Mouse (Mus musculus) splenic B cell, adult 2 months (primary cell): Measurements from ENCODE around the gene Fam193a.

Source experiments
- DNase-seq: peaks from one replicate; pipeline ENCODE4 v3.0.0-alpha.2; 2011; ENCODE audit warnings: low read depth, low spot score
- H3K27me3 ChIP-seq: 2 replicates; pipeline ENCODE4 v1.6.1; 2012; ENCODE audit warnings: mild to moderate bottlenecking, low read length, moderate library complexity, mixed read lengths; ENCODE audit not compliant: control insufficient read depth, poor library complexity, insufficient read depth, severe bottlenecking
- H3K36me3 ChIP-seq: 2 replicates; pipeline ENCODE4 v1.6.1; 2012; ENCODE audit warnings: mild to moderate bottlenecking, low read length, moderate library complexity, mixed read lengths; ENCODE audit not compliant: control insufficient read depth, poor library complexity, insufficient read depth, severe bottlenecking

Gene Fam193a

DNA sequence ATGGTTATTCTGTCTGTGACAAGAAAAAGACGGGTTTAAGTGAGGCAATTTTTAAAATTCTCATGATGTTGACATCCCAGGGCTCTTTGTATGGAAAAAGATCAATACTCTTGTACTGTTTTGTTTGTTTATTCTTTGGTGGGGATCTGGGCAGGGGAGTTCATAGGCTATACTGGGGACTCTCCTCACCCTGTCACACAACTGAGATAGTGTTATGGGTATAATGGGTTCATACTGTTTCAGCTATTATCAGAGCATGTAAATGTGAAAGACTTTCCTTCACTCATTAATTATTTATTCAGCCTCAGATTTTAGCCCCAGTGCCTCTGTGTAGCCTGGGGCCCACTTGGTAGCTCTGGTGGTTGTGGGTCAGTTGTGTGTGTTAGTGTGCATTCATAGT lies 39.3 kb downstream of the Fam193a start:
- DNase-seq: no peak
- no peaks in the 10 kb centered on the region for H3K27me3 ChIP-seq
- H3K36me3 ChIP-seq: 0 out of 2 replicates have a peak, but pooled peaks cover 2% of the 10 kb centered on the region

DNA sequence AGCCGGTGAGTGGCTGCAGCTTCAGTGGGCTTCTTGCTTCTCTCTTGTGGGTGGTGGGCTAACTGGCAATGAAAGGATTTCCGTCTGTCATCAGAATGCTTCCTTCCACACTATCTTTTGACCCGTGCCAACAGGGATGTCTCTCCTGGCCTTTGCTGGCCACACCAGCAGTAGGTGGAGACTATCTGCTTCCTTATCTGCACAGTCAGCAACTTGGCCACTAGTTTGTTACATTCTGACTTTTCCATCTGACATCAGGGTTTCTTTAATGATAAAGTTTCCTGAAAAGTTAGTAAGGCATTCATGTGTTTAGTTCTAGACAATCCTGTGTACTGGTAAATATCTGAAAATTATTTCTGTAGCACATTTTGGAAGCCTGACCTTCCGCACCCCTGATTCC lies 41.1 kb downstream of the Fam193a start:
- no peak for DNase-seq
- H3K36me3 ChIP-seq: 0 out of 2 replicates have a peak, but pooled peaks cover 2% of the 10 kb centered on the region
- H3K27me3 ChIP-seq: no peaks in the 10 kb centered on the region

- no peak for DNase-seq
- H3K27me3 ChIP-seq: no peaks in the 10 kb centered on the region
- H3K36me3 ChIP-seq: 0 out of 2 replicates have a peak, but pooled peaks cover 2% of the 10 kb centered on the region
Observed at GRCm38 (mm10) chr5:34413921-34414320, 44.2 kb downstream of the Fam193a start.

DNA sequence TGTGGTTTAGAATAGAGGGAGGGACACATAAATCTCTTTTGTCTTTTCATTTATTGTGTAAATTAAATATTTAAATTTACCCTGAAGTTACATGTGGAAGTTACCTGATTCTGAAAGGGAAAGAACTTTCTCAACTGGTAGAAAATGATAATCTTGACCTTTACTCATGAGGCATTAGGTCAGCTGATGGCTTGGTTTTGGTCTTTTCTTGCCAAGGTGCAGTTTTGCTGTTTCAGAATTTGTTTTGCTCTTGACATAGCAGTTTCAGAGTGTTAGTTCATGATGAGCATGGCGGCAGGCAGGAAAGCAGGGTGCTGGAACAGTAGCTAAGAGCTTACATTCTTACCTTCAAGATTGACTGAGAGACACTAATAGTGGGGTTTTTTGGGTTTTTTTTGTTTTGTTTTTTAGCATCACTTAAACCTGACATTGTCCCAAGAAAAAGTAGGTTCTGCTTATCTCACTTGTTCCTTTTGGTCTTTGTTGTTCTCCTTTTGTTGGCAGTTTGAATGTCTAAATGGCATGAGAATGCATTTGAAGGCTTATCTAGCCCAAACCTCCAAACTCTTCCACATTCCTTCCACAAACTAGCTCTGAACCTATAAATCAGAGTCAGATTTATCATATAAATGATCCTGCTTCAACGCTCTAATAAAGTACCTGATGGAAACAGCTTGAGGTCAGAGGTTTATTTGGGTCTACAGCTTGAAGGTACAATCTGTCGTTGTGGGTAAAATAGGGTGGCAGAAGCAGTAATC lies 47.7 kb downstream of the Fam193a start:
- Histone ChIP-seq H3K36me3 (0 out of 2 replicates have a peak, but pooled peaks cover 2% of the 10 kb centered on the region), H3K27me3 (no peaks in the 10 kb centered on the region)
- no peak for DNase-seq

DNA sequence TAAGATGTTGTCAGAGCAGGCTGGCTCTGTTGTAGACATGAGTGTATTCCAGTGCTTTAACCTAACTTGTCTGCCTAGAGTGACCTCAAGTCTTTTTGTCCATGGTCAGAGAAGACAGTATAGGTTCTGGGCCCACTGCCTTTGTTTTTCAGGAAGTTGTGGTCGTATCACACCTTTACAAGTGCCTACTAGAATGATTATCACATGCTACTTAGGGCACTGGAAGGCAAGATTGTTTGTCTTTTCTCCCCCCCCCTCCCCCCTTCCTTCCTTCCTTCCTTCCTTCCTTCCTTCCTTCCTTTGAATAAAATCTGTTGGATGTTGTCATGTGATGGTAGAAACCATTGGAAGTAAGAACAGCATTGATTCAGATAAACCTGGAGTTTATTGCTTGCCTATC lies 49.5 kb downstream of the Fam193a start:
- DNase-seq: no peak
- Histone ChIP-seq H3K36me3 (no peaks in the 10 kb centered on the region), H3K27me3 (no peaks in the 10 kb centered on the region)

GRCm38 (mm10) chr5:34430776-34431175 lies 61.0 kb downstream of the Fam193a start:
- Histone ChIP-seq H3K27me3 (no peaks in the 10 kb centered on the region), H3K36me3 (peaks cover 10% of the 10 kb centered on the region; the same call in 1 of the 2 replicates)
- no peak for DNase-seq

GRCm38 (mm10) chr5:34433786-34434185 lies 64.1 kb downstream of the Fam193a start:
- no peak for DNase-seq
- H3K27me3 ChIP-seq: no peaks in the 10 kb centered on the region
- peaks cover 22% of the 10 kb centered on the region for H3K36me3 ChIP-seq

GRCm38 (mm10) chr5:34434241-34434640 lies 64.5 kb downstream of the Fam193a start:
- no peak for DNase-seq
- Histone ChIP-seq H3K36me3 (peaks cover 22% of the 10 kb centered on the region), H3K27me3 (no peaks in the 10 kb centered on the region)

GRCm38 (mm10) chr5:34438052-34438451 lies 68.3 kb downstream of the Fam193a start:
- DNase-seq: no peak
- Histone ChIP-seq H3K36me3 (peaks cover 21% of the 10 kb centered on the region), H3K27me3 (no peaks in the 10 kb centered on the region)

GRCm38 (mm10) chr5:34438659-34439058 lies 68.9 kb downstream of the Fam193a start:
- peaks cover 21% of the 10 kb centered on the region for H3K36me3 ChIP-seq
- DNase-seq: no peak
- H3K27me3 ChIP-seq: no peaks in the 10 kb centered on the region

GRCm38 (mm10) chr5:34439768-34440167 lies 70.0 kb downstream of the Fam193a start:
- H3K27me3 ChIP-seq: no peaks in the 10 kb centered on the region
- DNase-seq: no peak
- H3K36me3 ChIP-seq: peaks cover 22% of the 10 kb centered on the region

DNA sequence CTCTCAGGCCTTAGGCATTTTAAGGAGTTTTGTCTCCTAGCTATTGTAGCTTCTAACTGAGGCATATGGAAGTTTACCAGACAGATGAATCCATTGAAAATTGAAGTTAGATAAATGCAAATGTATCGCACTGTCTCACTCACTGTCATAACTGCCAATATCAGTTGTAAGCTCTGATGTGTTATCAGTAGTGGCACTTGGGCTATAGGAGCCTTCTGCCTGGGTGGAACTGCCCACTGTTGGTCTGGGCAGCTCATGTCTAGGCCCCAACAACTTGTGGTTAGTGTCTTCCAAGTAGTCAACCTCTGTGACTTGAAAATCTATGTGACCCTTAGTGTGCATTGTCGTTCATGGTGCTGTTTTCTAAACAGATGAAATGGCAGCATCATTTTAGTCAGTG lies 72.1 kb downstream of the Fam193a start:
- H3K27me3 ChIP-seq: no peaks in the 10 kb centered on the region
- DNase-seq: no peak

GRCm38 (mm10) chr5:34446207-34446606 lies 76.5 kb downstream of the Fam193a start:
- Histone ChIP-seq H3K27me3 (no peaks in the 10 kb centered on the region), H3K36me3 (peaks cover 6% of the 10 kb centered on the region)
- no peak for DNase-seq

More for the DNA sequence above, 72.1 kb downstream of the Fam193a start:
- peaks cover 17% of the 10 kb centered on the region for H3K36me3 ChIP-seq

GRCm38 (mm10) chr5:34458994-34459393 lies 89.3 kb downstream of the Fam193a start:
- peaks cover 7% of the 10 kb centered on the region for H3K36me3 ChIP-seq
- no peaks in the 10 kb centered on the region for H3K27me3 ChIP-seq
- DNase-seq: no peak

- Histone ChIP-seq H3K27me3 (no peaks in the 10 kb centered on the region), H3K36me3 (peaks cover 16% of the 10 kb centered on the region)
Observed at GRCm38 (mm10) chr5:34461294-34461693, 91.6 kb downstream of the Fam193a start.

DNA sequence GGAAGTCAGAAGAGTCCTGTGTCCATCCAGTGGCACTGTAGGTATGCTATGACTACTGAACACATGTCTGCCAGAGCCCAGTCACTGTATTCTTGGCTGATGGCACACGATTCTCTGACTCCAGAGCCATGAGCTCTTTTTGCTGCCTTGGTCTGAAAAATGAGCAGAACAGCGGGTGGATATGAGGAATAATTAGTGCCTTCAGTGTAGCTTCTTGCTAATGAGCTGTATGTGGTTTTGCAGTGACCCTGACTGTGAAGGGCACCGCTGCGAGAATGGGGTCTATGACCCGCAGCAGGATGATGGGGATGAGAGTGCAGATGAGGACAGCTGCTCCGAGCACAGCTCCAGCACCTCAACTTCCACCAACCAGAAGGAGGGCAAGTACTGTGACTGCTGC lies 92.1 kb downstream of the Fam193a start:
- no peak for DNase-seq
- peaks cover 16% of the 10 kb centered on the region for H3K36me3 ChIP-seq
- H3K27me3 ChIP-seq: no peaks in the 10 kb centered on the region

More at GRCm38 (mm10) chr5:34461294-34461693, 91.6 kb downstream of the Fam193a start:
- no peak for DNase-seq
